19 mouse cellular contexts compared by ENCODE assay signal in genomic region chr10:101798831-101799474, GRCm38 (mm10).
DNase-seq lines count a peak whose midpoint lies in the region; ATAC-seq and TF ChIP-seq lines count a peak whose summit lies in the region.
"Had no signal": no experiment of that assay in that cellular context is flagged by ENCODE, and none has a peak within 500 bp of the region (broad histone marks: within the 10 kb centered on the region; RNA-seq: fewer than 3 reads in every experiment).

No protein-coding gene starts in this region.

- ATAC-seq in forebrain, embryonic 11.5 days (replicated peaks; ENCODE audit: low FRiP score) = peak; percentile 74
- ATAC-seq in forebrain, embryonic 15.5 days (replicated peaks) = no peak
- ATAC-seq in hindbrain, embryonic 12.5 days (ENCODE audit: low FRiP score) = peak; percentile 85
- peak; percentile 59 for ATAC-seq in neural tube, embryonic 13.5 days (ENCODE audit: low read depth)
- ATAC-seq in megakaryocyte-erythroid progenitor cell, adult 5-6 weeks (replicated peaks; ENCODE audit: low FRiP score, low TSS enrichment, poor library complexity, severe bottlenecking) = no peak
- no peak for ATAC-seq in intestine, embryonic 15.5 days
- ATAC-seq: activated CD4-positive, CD25-positive, alpha-beta regulatory T cell, adult 4 months; intestine, embryonic 16.5 days had no signal

- TF ChIP-seq CTCF in kidney, adult 2 months (conservative IDR thresholded peaks at IDR 0.05; ENCODE audit: insufficient read depth, insufficient read length, low read depth, low read length) = no peak

- WGBS in forebrain, embryonic 11.5 days = 26% methylated on average over 2 of the region's 2 CpGs
- 19% methylated on average over 2 of the region's 2 CpGs for WGBS in forebrain, embryonic 15.5 days
- 26% methylated on average over 2 of the region's 2 CpGs for WGBS in kidney, adult 2 months
- WGBS in hindbrain, embryonic 12.5 days = 27% methylated on average over 2 of the region's 2 CpGs
- WGBS in neural tube, embryonic 13.5 days = 45% methylated on average over 2 of the region's 2 CpGs
- WGBS in intestine, embryonic 15.5 days = 66% methylated on average over 2 of the region's 2 CpGs

- no peak for TF ChIP-seq POLR2A in kidney, adult 2 months (IDR thresholded peaks at IDR 0.05; ENCODE audit: low read depth, low read length)

- DNase-seq in forebrain, embryonic 11.5 days (ENCODE audit: low spot score) = no peak
- peak; percentile 5 for DNase-seq in kidney, postnatal 10 days
- no peak for DNase-seq in kidney, adult 2 months
- DNase-seq: adrenal gland, postnatal 36 days; cerebellum, adult 9-10 months; gastrocnemius, adult 2 months; lung, postnatal 10 days; thymus, postnatal 14 days had no signal

- no peak overlapping the region for H3K4me3 ChIP-seq in forebrain, embryonic 11.5 days (ENCODE audit: low read depth, low read length)
- H3K4me3 ChIP-seq in forebrain, embryonic 15.5 days = no peak overlapping the region
- no peak overlapping the region for H3K4me3 ChIP-seq in kidney, adult 2 months (ENCODE audit: insufficient read depth, low read depth, low read length)
- no peak overlapping the region for H3K4me3 ChIP-seq in hindbrain, embryonic 12.5 days
- H3K4me3 ChIP-seq in neural tube, embryonic 13.5 days = no peak overlapping the region
- H3K4me3 ChIP-seq in intestine, embryonic 15.5 days (replicated peaks) = no peak overlapping the region
- H3K4me3 ChIP-seq: gastrocnemius, adult 2 months; heart, embryonic 12.5 days; liver, embryonic 15.5 days; midbrain, embryonic 12.5 days; myocyte had no signal

- no peak overlapping the region for H3K9ac ChIP-seq in forebrain, embryonic 11.5 days (ENCODE audit: low read length)
- H3K9ac ChIP-seq in forebrain, embryonic 15.5 days (replicated peaks) = no peak overlapping the region
- H3K9ac ChIP-seq in hindbrain, embryonic 12.5 days = no peak overlapping the region
- H3K9ac ChIP-seq in neural tube, embryonic 13.5 days = no peak overlapping the region
- H3K9ac ChIP-seq in intestine, embryonic 15.5 days = no peak overlapping the region
- H3K9ac ChIP-seq: heart, embryonic 12.5 days; liver, embryonic 15.5 days; midbrain, embryonic 12.5 days had no signal

- H3K36me3 ChIP-seq in forebrain, embryonic 11.5 days (ENCODE audit: control insufficient read depth, insufficient read depth, low read length) = no peaks in the 10 kb centered on the region
- H3K36me3 ChIP-seq in forebrain, embryonic 15.5 days = no peaks in the 10 kb centered on the region
- H3K36me3 ChIP-seq in kidney, adult 2 months (ENCODE audit: control insufficient read depth, insufficient read depth, low read length) = no peaks in the 10 kb centered on the region
- no peaks in the 10 kb centered on the region for H3K36me3 ChIP-seq in hindbrain, embryonic 12.5 days
- H3K36me3 ChIP-seq in neural tube, embryonic 13.5 days = no peaks in the 10 kb centered on the region
- no peaks in the 10 kb centered on the region for H3K36me3 ChIP-seq in intestine, embryonic 15.5 days
- H3K36me3 ChIP-seq: heart, embryonic 12.5 days; liver, embryonic 15.5 days; midbrain, embryonic 12.5 days had no signal

- no peak overlapping the region for H3K27ac ChIP-seq in forebrain, embryonic 11.5 days (ENCODE audit: low read depth, low read length)
- no peak overlapping the region for H3K27ac ChIP-seq in forebrain, embryonic 15.5 days (replicated peaks)
- no peak overlapping the region for H3K27ac ChIP-seq in kidney, adult 2 months (ENCODE audit: insufficient read depth, low read depth, low read length)
- H3K27ac ChIP-seq in hindbrain, embryonic 12.5 days = no peak overlapping the region
- no peak overlapping the region for H3K27ac ChIP-seq in neural tube, embryonic 13.5 days (replicated peaks)
- H3K27ac ChIP-seq in intestine, embryonic 15.5 days = no peak overlapping the region
- H3K27ac ChIP-seq: gastrocnemius, adult 2 months; liver, embryonic 15.5 days; midbrain, embryonic 12.5 days had no signal

- no peaks in the 10 kb centered on the region for H3K4me1 ChIP-seq in forebrain, embryonic 11.5 days (replicated peaks; ENCODE audit: control insufficient read depth, insufficient read depth, low read length)
- H3K4me1 ChIP-seq in forebrain, embryonic 15.5 days = no peaks in the 10 kb centered on the region
- H3K4me1 ChIP-seq in kidney, adult 2 months (ENCODE audit: control insufficient read depth, insufficient read depth, low read length) = no peaks in the 10 kb centered on the region
- no peaks in the 10 kb centered on the region for H3K4me1 ChIP-seq in hindbrain, embryonic 12.5 days
- H3K4me1 ChIP-seq in neural tube, embryonic 13.5 days (replicated peaks) = no peaks in the 10 kb centered on the region; the same call in 1 of the 2 replicates
- no peaks in the 10 kb centered on the region for H3K4me1 ChIP-seq in intestine, embryonic 15.5 days (replicated peaks)
- H3K4me1 ChIP-seq: heart, embryonic 12.5 days; liver, embryonic 15.5 days; midbrain, embryonic 12.5 days had no signal

- no peaks in the 10 kb centered on the region for H3K27me3 ChIP-seq in forebrain, embryonic 11.5 days (ENCODE audit: control insufficient read depth, insufficient read depth, low read length)
- H3K27me3 ChIP-seq in forebrain, embryonic 15.5 days = no peaks in the 10 kb centered on the region
- H3K27me3 ChIP-seq in kidney, adult 2 months (replicated peaks; ENCODE audit: control insufficient read depth, insufficient read depth, low read length) = no peaks in the 10 kb centered on the region
- no peaks in the 10 kb centered on the region for H3K27me3 ChIP-seq in hindbrain, embryonic 12.5 days
- H3K27me3 ChIP-seq in neural tube, embryonic 13.5 days = no peaks in the 10 kb centered on the region
- no peaks in the 10 kb centered on the region for H3K27me3 ChIP-seq in intestine, embryonic 15.5 days (replicated peaks)
- H3K27me3 ChIP-seq: heart, embryonic 12.5 days; liver, embryonic 15.5 days; midbrain, embryonic 12.5 days had no signal

- H3K9me3 ChIP-seq in forebrain, embryonic 11.5 days (ENCODE audit: control insufficient read depth, low read length) = no peaks in the 10 kb centered on the region
- no peaks in the 10 kb centered on the region for H3K9me3 ChIP-seq in forebrain, embryonic 15.5 days
- no peaks in the 10 kb centered on the region for H3K9me3 ChIP-seq in hindbrain, embryonic 12.5 days (replicated peaks)
- H3K9me3 ChIP-seq in neural tube, embryonic 13.5 days = no peaks in the 10 kb centered on the region
- H3K9me3 ChIP-seq in intestine, embryonic 15.5 days = no peaks in the 10 kb centered on the region
- H3K9me3 ChIP-seq: heart, embryonic 12.5 days; liver, embryonic 15.5 days; midbrain, embryonic 12.5 days had no signal

- no peak overlapping the region for H3K4me2 ChIP-seq in forebrain, embryonic 11.5 days (ENCODE audit: low read depth, low read length, severe bottlenecking)
- no peak overlapping the region for H3K4me2 ChIP-seq in forebrain, embryonic 15.5 days (replicated peaks)
- no peak overlapping the region for H3K4me2 ChIP-seq in hindbrain, embryonic 12.5 days (replicated peaks)
- no peak overlapping the region for H3K4me2 ChIP-seq in neural tube, embryonic 13.5 days
- no peak overlapping the region for H3K4me2 ChIP-seq in intestine, embryonic 15.5 days (replicated peaks)
- H3K4me2 ChIP-seq: heart, embryonic 12.5 days; liver, embryonic 15.5 days; midbrain, embryonic 12.5 days had no signal

Comparison
In these comparisons a context has a peak if more than half of its experiments do, and no peak if none do; other contexts are left out.
1. ATAC-seq: peak in forebrain, embryonic 11.5 days (single experiment), hindbrain, embryonic 12.5 days (single experiment) and neural tube, embryonic 13.5 days (single experiment); none in forebrain, embryonic 15.5 days (single experiment), megakaryocyte-erythroid progenitor cell, adult 5-6 weeks (single experiment) and intestine, embryonic 15.5 days (single experiment).